Mouse (Mus musculus) MEL (cell line): Measurements from ENCODE around the gene Rps6ka2. TPM values are rescaled to one million over a fixed set of nuclear protein-coding genes. Genes with fewer than 3 reads are reported as not detected.
A peak's percentile ranks its signal among the peaks of the same experiment; 100 is the strongest.

ENCODE experiments used
- DNase-seq: peaks from one replicate; pipeline ENCODE4 v3.0.0; 2011; ENCODE audit warnings: low read depth, low spot score
- H3K27ac ChIP-seq: 2 replicates; pipeline ENCODE4 v1.5.1; 2012; ENCODE audit warnings: low read depth, mild to moderate bottlenecking, control low read depth, low read length, moderate library complexity; ENCODE audit not compliant: control insufficient read depth
- H3K27me3 ChIP-seq, 2 experiments: fragments of 150-350 bp in 1 of 2; sonication (generic) in 1 of 2; 2 replicates each; pipeline ENCODE4 v1.6.1; 2012; ENCODE audit warnings: low read length in 2 of 2, mild to moderate bottlenecking in 2 of 2, improper control_type of control experiment in 1 of 2, moderate library complexity in 1 of 2; ENCODE audit not compliant: insufficient read depth in 2 of 2, control insufficient read depth in 1 of 2
- H3K36me3 ChIP-seq, 2 experiments: 2 replicates each; pipeline ENCODE4 v1.6.1; 2012 to 2014; ENCODE audit warnings: low read length in 2 of 2, improper control_type of control experiment in 1 of 2, inconsistent platforms in 1 of 2, mild to moderate bottlenecking in 1 of 2; ENCODE audit not compliant: insufficient read depth in 2 of 2, control insufficient read depth in 1 of 2
- H3K4me1 ChIP-seq, 2 experiments: fragments of 150-350 bp in 1 of 2; sonication (generic) in 1 of 2; 2 replicates each; pipeline ENCODE4 v1.6.1; 2012; ENCODE audit warnings: low read length in 2 of 2, improper control_type of control experiment in 1 of 2, mild to moderate bottlenecking in 1 of 2; ENCODE audit not compliant: insufficient read depth in 2 of 2, control insufficient read depth in 1 of 2
- H3K4me3 ChIP-seq, 2 experiments: fragments of 150-350 bp in 1 of 2; sonication (generic) in 1 of 2; 2 replicates each; pipeline ENCODE4 v1.5.1; 2012; ENCODE audit warnings: low read depth in 2 of 2, low read length in 2 of 2, mild to moderate bottlenecking in 2 of 2, moderate library complexity in 2 of 2, control low read depth in 1 of 2, improper control_type of control experiment in 1 of 2; ENCODE audit not compliant: control insufficient read depth in 1 of 2, insufficient read depth in 1 of 2
- H3K79me2 ChIP-seq: 2 replicates; pipeline ENCODE4 v1.6.1; 2012; ENCODE audit warnings: mild to moderate bottlenecking, low read length, moderate library complexity; ENCODE audit not compliant: control insufficient read depth, poor library complexity, insufficient read depth
- H3K9ac ChIP-seq: 2 replicates; pipeline ENCODE4 v1.6.1; 2012; ENCODE audit warnings: low read depth, mild to moderate bottlenecking, control low read depth, low read length, moderate library complexity; ENCODE audit not compliant: control insufficient read depth, poor library complexity, severe bottlenecking
- H3K9me3 ChIP-seq: fragments of 150-350 bp; sonication (generic); replicated peaks from 2 replicates; pipeline ENCODE4 v1.6.1; 2012; ENCODE audit warnings: mild to moderate bottlenecking, low read length, improper control_type of control experiment, moderate library complexity; ENCODE audit not compliant: insufficient read depth
- BHLHE40 ChIP-seq: IDR thresholded peaks from 2 replicates; pipeline ENCODE4 v1.6.1; 2012; ENCODE audit warnings: low read depth, mild to moderate bottlenecking, inconsistent platforms, low read length, improper control_type of control experiment, borderline replicate concordance
- CHD2 ChIP-seq: IDR thresholded peaks from 2 replicates; pipeline ENCODE4 v1.6.1; 2011; ENCODE audit warnings: low read length, improper control_type of control experiment
- CTCF ChIP-seq, 3 experiments: IDR thresholded peaks in 2 of 3; conservative IDR thresholded peaks in 1 of 3; 2 replicates each; pipeline ENCODE4 v1.5.1; 2011 to 2012; ENCODE audit warnings: low read length in 3 of 3, low read depth in 2 of 3, mild to moderate bottlenecking in 2 of 3, improper control_type of control experiment in 1 of 3, inconsistent platforms in 1 of 3, mixed read lengths in 1 of 3, moderate library complexity in 1 of 3; ENCODE audit not compliant: control insufficient read depth in 1 of 3, insufficient read depth in 1 of 3, poor library complexity in 1 of 3, severe bottlenecking in 1 of 3
- E2F4 ChIP-seq: IDR thresholded peaks from 2 replicates; pipeline ENCODE4 v1.6.1; 2011; ENCODE audit warnings: low read depth, low read length, improper control_type of control experiment, borderline replicate concordance
- ELF1 ChIP-seq: IDR thresholded peaks from 2 replicates; pipeline ENCODE4 v1.6.1; 2014; ENCODE audit warnings: low read depth, mild to moderate bottlenecking, inconsistent platforms, low read length, improper control_type of control experiment, moderate library complexity
- EP300 ChIP-seq, 2 experiments: IDR thresholded peaks; 2 replicates each; pipeline ENCODE4 v1.6.1; 2011; ENCODE audit warnings: improper control_type of control experiment in 2 of 2, low read length in 2 of 2, low read depth in 1 of 2, mild to moderate bottlenecking in 1 of 2
- ETS1 ChIP-seq: IDR thresholded peaks from 2 replicates; pipeline ENCODE4 v1.6.1; 2012; ENCODE audit warnings: low read depth, mild to moderate bottlenecking, inconsistent platforms, low read length, improper control_type of control experiment, moderate library complexity
- GABPA ChIP-seq: IDR thresholded peaks from 2 replicates; pipeline ENCODE4 v1.6.1; 2012; ENCODE audit warnings: low read depth, mild to moderate bottlenecking, inconsistent platforms, low read length, improper control_type of control experiment, moderate library complexity
- JUND ChIP-seq: IDR thresholded peaks from 2 replicates; pipeline ENCODE4 v1.6.1; 2011; ENCODE audit warnings: low read depth, mild to moderate bottlenecking, improper control_type of control experiment, low read length
- KAT2A ChIP-seq: conservative IDR thresholded peaks from 2 replicates; pipeline ENCODE4 v1.6.1; 2012; ENCODE audit warnings: low read depth, low read length, improper control_type of control experiment, inconsistent platforms
- MAFK ChIP-seq: IDR thresholded peaks from 2 replicates; pipeline ENCODE4 v1.6.1; 2011; ENCODE audit warnings: low read depth, mild to moderate bottlenecking, low read length, improper control_type of control experiment, borderline replicate concordance
- MAX ChIP-seq: IDR thresholded peaks from 2 replicates; pipeline ENCODE4 v1.6.1; 2011; ENCODE audit warnings: low read length, improper control_type of control experiment
- MAZ ChIP-seq: IDR thresholded peaks from 2 replicates; pipeline ENCODE4 v1.6.1; 2012; ENCODE audit warnings: low read depth, mild to moderate bottlenecking, inconsistent platforms, low read length, improper control_type of control experiment
- MEF2A ChIP-seq: IDR thresholded peaks from 2 replicates; pipeline ENCODE4 v1.6.1; 2014; ENCODE audit warnings: low read depth, mild to moderate bottlenecking, inconsistent platforms, low read length, improper control_type of control experiment; ENCODE audit not compliant: poor library complexity, insufficient replicate concordance, severe bottlenecking; ENCODE audit errors: extremely low read depth
- MXI1 ChIP-seq: IDR thresholded peaks from 2 replicates; pipeline ENCODE4 v1.6.1; 2011; ENCODE audit warnings: mild to moderate bottlenecking, low read depth, low read length, improper control_type of control experiment
- MYB ChIP-seq: IDR thresholded peaks from 2 replicates; pipeline ENCODE4 v1.6.1; 2011; ENCODE audit warnings: mild to moderate bottlenecking, low read depth, low read length, improper control_type of control experiment
- MYC ChIP-seq: IDR thresholded peaks from 2 replicates; pipeline ENCODE4 v1.6.1; 2011; ENCODE audit warnings: low read depth, mild to moderate bottlenecking, low read length, improper control_type of control experiment, moderate library complexity
- NELFE ChIP-seq: IDR thresholded peaks from 2 replicates; pipeline ENCODE4 v1.6.1; 2011; ENCODE audit warnings: low read depth, low read length, improper control_type of control experiment
- NRF1 ChIP-seq: IDR thresholded peaks from 2 replicates; pipeline ENCODE4 v1.6.1; 2014; ENCODE audit warnings: low read depth, mild to moderate bottlenecking, inconsistent platforms, low read length, improper control_type of control experiment, moderate library complexity; ENCODE audit not compliant: poor library complexity, insufficient read depth, severe bottlenecking
- POLR2A ChIP-seq, 2 experiments: IDR thresholded peaks; 2 replicates each; pipeline ENCODE4 v1.6.1; 2011 to 2012; ENCODE audit warnings: low read length in 2 of 2, mild to moderate bottlenecking in 2 of 2, control low read depth in 1 of 2, improper control_type of control experiment in 1 of 2, low read depth in 1 of 2, moderate library complexity in 1 of 2; ENCODE audit not compliant: control insufficient read depth in 1 of 2, insufficient read depth in 1 of 2, poor library complexity in 1 of 2
- POLR2AphosphoS2 ChIP-seq: IDR thresholded peaks from 2 replicates; pipeline ENCODE4 v1.6.1; 2011; ENCODE audit warnings: low read length, improper control_type of control experiment
- POLR2AphosphoS5 ChIP-seq: IDR thresholded peaks from 2 replicates; pipeline ENCODE4 v1.6.1; 2012; ENCODE audit warnings: low read depth, borderline replicate concordance, mild to moderate bottlenecking, inconsistent platforms, low read length, moderate library complexity, mixed read lengths
- RCOR1 ChIP-seq: IDR thresholded peaks from 2 replicates; pipeline ENCODE4 v1.6.1; 2012; ENCODE audit warnings: low read depth, mild to moderate bottlenecking, inconsistent platforms, low read length, improper control_type of control experiment
- SIN3A ChIP-seq: IDR thresholded peaks from 2 replicates; pipeline ENCODE4 v1.6.1; 2012; ENCODE audit warnings: low read length, improper control_type of control experiment, inconsistent platforms
- SMC3 ChIP-seq: IDR thresholded peaks from 2 replicates; pipeline ENCODE4 v1.6.1; 2011; ENCODE audit warnings: low read depth, low read length, improper control_type of control experiment
- TAL1 ChIP-seq: IDR thresholded peaks from 2 replicates; pipeline ENCODE4 v1.6.1; 2012; ENCODE audit warnings: mild to moderate bottlenecking, inconsistent platforms, low read length, moderate library complexity, mixed read lengths
- TBP ChIP-seq: IDR thresholded peaks from 2 replicates; pipeline ENCODE4 v1.8.0; 2011; ENCODE audit warnings: low read depth, low read length, improper control_type of control experiment
- TCF12 ChIP-seq: IDR thresholded peaks from 2 replicates; pipeline ENCODE4 v1.6.1; 2014; ENCODE audit warnings: low read depth, mild to moderate bottlenecking, inconsistent platforms, low read length, improper control_type of control experiment, moderate library complexity
- UBTF ChIP-seq: IDR thresholded peaks from 2 replicates; pipeline ENCODE4 v1.6.1; 2012; ENCODE audit warnings: low read depth, mild to moderate bottlenecking, inconsistent platforms, low read length, improper control_type of control experiment, moderate library complexity, borderline replicate concordance; ENCODE audit not compliant: insufficient read depth
- USF1 ChIP-seq: IDR thresholded peaks from 2 replicates; pipeline ENCODE4 v1.6.1; 2014; ENCODE audit warnings: low read depth, mild to moderate bottlenecking, inconsistent platforms, low read length, improper control_type of control experiment, moderate library complexity
- USF2 ChIP-seq, 2 experiments: IDR thresholded peaks; 2 replicates each; pipeline ENCODE4 v1.6.1; 2011 to 2012; ENCODE audit warnings: improper control_type of control experiment in 2 of 2, low read length in 2 of 2, borderline replicate concordance in 1 of 2, inconsistent platforms in 1 of 2, low read depth in 1 of 2, mild to moderate bottlenecking in 1 of 2; ENCODE audit not compliant: insufficient read depth in 1 of 2
- ZC3H11A ChIP-seq: IDR thresholded peaks from 2 replicates; pipeline ENCODE4 v1.6.1; 2012; ENCODE audit warnings: low read depth, mild to moderate bottlenecking, inconsistent platforms, low read length, improper control_type of control experiment
- ZKSCAN1 ChIP-seq: IDR thresholded peaks from 2 replicates; pipeline ENCODE4 v1.6.1; 2012; ENCODE audit warnings: low read depth, mild to moderate bottlenecking, inconsistent platforms, low read length, improper control_type of control experiment, moderate library complexity
- ZMIZ1 ChIP-seq: IDR thresholded peaks from 2 replicates; pipeline ENCODE4 v1.6.1; 2012; ENCODE audit warnings: low read depth, mild to moderate bottlenecking, inconsistent platforms, low read length, improper control_type of control experiment, moderate library complexity
- ZNF384 ChIP-seq: IDR thresholded peaks from 2 replicates; pipeline ENCODE4 v1.6.1; 2012; ENCODE audit warnings: low read depth, mild to moderate bottlenecking, inconsistent platforms, low read length, improper control_type of control experiment
- polyA plus RNA-seq, 2 experiments: library from polyadenylated mRNA; stranded (reverse) in 1 of 2; unstranded in 1 of 2; fragments of >175 nt in 1 of 2; fragments of >200 nt in 1 of 2; gene quantifications; 2 replicates each; pipeline versions ENCODE4 v1.2.1 to v1.2.4; 2012; ENCODE audit warnings: low replicate concordance in 2 of 2, low read depth in 1 of 2; ENCODE audit not compliant: insufficient read length in 2 of 2, insufficient read depth in 1 of 2, missing spikeins in 1 of 2
- total RNA-seq: library from RNA; depleted of rRNA; stranded (reverse); fragments of 300-350 nt; gene quantifications from 2 replicates; pipeline ENCODE4 v1.2.3, GENCODE M21; 2012; rRNA removed

The Rps6ka2 gene
- total RNA-seq = 5.2 and 6.0 TPM in 2 replicates
- polyA plus RNA-seq = 10 to 100 TPM in 1 of 2 experiments, not detected in 1; 11.2 TPM

- DNase-seq = peak; percentile 98
- H3K79me2 ChIP-seq = 0 out of 2 replicates have a peak, but pooled peaks cover 3% of the 10 kb centered on the region
- peak within 1 kb of the TSS; percentile 79 to 89 for H3K4me3 ChIP-seq
- no peaks in the 10 kb centered on the region; a peak in 1 of 4 replicates for H3K27me3 ChIP-seq
- H3K36me3 ChIP-seq = peaks cover 0 to 26% of the 10 kb centered on the region in 2 experiments; a peak in 2 of 4 replicates
- peaks cover 21 to 27% of the 10 kb centered on the region in 2 experiments for H3K4me1 ChIP-seq
- H3K9ac ChIP-seq = peak within 1 kb of the TSS; percentile 62
- H3K27ac ChIP-seq = peak within 1 kb of the TSS; percentile 14
- H3K9me3 ChIP-seq = no peaks in the 10 kb centered on the region
- TF ChIP-seq EP300 (IDR thresholded peaks at IDR 0.05; ENCODE audit: low read depth in 1 of 2, low read length in 2 of 2) (no peak), POLR2AphosphoS2 (peak; percentile 59; the same call in 1 of the 2 replicates), BHLHE40 (no peak), ZKSCAN1 (no peak), MAFK (no peak), TAL1 (no peak), ETS1 (no peak), NRF1 (no peak), RCOR1 (no peak), SIN3A (peak; percentile 79), MEF2A (no peak), KAT2A (no peak), MYB (no peak), MYC (peak; percentile 49; the same call in 1 of the 2 replicates), TBP (peak; percentile 48; the same call in 1 of the 2 replicates), SMC3 (no peak), POLR2AphosphoS5 (no peak), E2F4 (no peak), CTCF (IDR thresholded peaks at IDR 0.05 in 2 of 3, conservative IDR thresholded peaks at IDR 0.05 in 1 of 3; ENCODE audit: control insufficient read depth in 1 of 3, insufficient read depth in 1 of 3, low read depth in 2 of 3, low read length in 3 of 3, poor library complexity in 1 of 3, severe bottlenecking in 1 of 3) (no peak), ZNF384 (no peak), NELFE (peak; percentile 66), MXI1 (peak; percentile 82), MAX (no peak; the same call in 1 of the 2 replicates), USF2 (IDR thresholded peaks at IDR 0.05; ENCODE audit: borderline replicate concordance in 1 of 2, insufficient read depth in 1 of 2, low read depth in 1 of 2, low read length in 2 of 2) (no peak), POLR2A (IDR thresholded peaks at IDR 0.05; ENCODE audit: control insufficient read depth in 1 of 2, insufficient read depth in 1 of 2, low read depth in 1 of 2, low read length in 2 of 2, poor library complexity in 1 of 2) (peak; percentile 29 to 88; a peak in 3 of 4 replicates), USF1 (no peak), ZC3H11A (no peak), JUND (no peak), TCF12 (0 out of 2 replicates have a peak, but pooled peaks have one; percentile 3), ZMIZ1 (peak; percentile 69; the same call in 1 of the 2 replicates), MAZ (no peak), ELF1 (no peak), UBTF (no peak), CHD2 (no peak), GABPA (no peak)
These were observed at the start of gene Rps6ka2 for GRCm38 (mm10) chr17:7169627-7170303. Gene Rps6ka2 (plus strand): TSS chr17:7170115.
